Mouse (Mus musculus) neutrophil, adult 59 days (primary cell): ENCODE measurements around the gene Cd55. TPM values are rescaled to one million over a fixed set of nuclear protein-coding genes. Genes with fewer than 3 reads are reported as not detected.

Experiments used
- total RNA-seq, 2 experiments: library from RNA; stranded (reverse); gene quantifications; 1 replicate in 1 of 2; 2 replicates in 1 of 2; pipeline ENCODE4 v1.2.4; 2023

Cd55 gene
- total RNA-seq = 10 to 100 TPM; 48.4 to 65.5 TPM

DNA sequence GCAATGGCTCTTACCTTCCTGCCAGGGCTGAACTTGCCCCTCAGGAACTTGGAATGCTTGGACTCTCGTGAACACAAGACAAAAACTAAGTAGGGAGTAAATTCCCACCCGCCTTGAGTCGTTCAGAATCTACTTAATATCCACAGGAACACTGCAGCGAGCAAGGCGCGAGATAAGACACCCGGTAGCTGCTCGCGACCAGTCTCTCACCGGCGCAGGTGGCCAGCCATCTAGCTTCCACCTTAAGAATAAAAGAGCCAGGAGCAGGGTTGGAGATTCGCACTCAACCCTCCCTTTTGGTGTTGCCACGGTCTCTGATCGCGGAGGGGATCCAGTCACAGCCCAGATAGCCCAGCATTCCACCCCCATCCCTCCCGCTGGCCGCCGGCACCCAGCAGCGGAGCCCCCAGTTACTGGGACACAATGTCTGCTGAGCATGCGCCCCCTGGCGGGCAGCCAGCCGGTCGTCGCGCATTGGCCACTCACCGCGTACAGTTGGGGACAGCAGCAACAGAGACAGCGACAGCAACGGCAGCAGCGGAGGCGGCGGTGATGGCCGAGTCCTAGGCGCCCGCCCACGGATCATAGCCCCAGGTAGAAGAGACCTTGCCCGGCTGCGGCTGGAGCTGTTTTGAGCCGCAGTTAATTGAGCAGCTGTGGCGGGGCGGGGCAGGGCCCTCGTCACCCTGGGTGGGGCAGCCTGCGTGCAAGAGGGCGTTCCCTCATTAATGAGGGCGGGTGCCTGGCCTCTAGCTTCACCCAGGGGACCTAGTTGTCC is at the start of gene Cd55:
Gene Cd55 (minus strand): TSS at position 661 of the 778 bp plus-strand sequence.

DNA sequence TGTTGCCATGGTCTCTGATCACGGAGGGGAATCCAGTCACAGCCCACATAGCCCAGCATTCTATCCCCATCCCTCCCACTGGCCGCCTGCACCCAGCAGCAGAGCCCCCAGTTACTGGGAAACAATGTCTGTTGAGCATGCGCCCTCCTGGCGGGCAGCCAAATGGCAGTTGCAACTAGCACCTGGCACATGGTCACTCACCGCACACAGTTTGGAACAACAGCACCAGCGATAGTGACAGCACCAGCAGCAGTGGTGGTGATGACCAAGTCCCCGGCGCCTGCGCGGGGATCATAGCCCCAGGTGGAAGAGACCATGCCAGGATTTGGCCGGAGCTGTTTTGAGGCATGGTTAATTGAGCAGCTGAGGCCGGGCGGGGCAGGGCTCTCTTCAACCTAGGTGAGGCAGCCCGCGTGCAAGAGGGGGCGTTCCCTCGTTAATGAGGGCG is 39.9 kb downstream of the Cd55 start, which contains the start of gene Cd55b:
Gene Cd55b (minus strand): TSS at position 346 of the 448 bp plus-strand sequence.

Other genes starting within 250 kb of the Cd55 start
- under 1 TPM in 1 of 2 experiments, not detected in 1; 0.44 TPM for gene Cd55b, start 39.7 kb downstream of the Cd55 start, total RNA-seq
- not detected for gene Zp3r, start 166.9 kb upstream of the Cd55 start, total RNA-seq
- gene C4bp, start 198.9 kb upstream of the Cd55 start, total RNA-seq = not detected